Mouse (Mus musculus) stomach, embryonic 15.5 days (tissue): ENCODE measurements around the gene Slco4a1. TPM values are rescaled to one million over a fixed set of nuclear protein-coding genes. Genes with fewer than 3 reads are reported as not detected.
A peak's percentile ranks its signal among the peaks of the same experiment; 100 is the strongest.

Source experiments
- ATAC-seq: fragments of 200-750 bp; cut with Nextera tagmentation; 2 replicates; pipeline ENCODE4 v1.8.0; 2017; ENCODE audit warnings: low read depth, moderate number of reproducible peaks, moderate TSS enrichment; ENCODE audit not compliant: insufficient read depth, low FRiP score
- H3K27ac ChIP-seq: fragments of 300-500 bp; sonication (generic); 2 replicates; pipeline ENCODE4 v1.5.1; 2015; ENCODE audit warnings: mild to moderate bottlenecking, inconsistent platforms
- H3K27me3 ChIP-seq: fragments of 300-500 bp; sonication (generic); replicated peaks from 2 replicates; pipeline ENCODE4 v1.6.1; 2015; ENCODE audit warnings: inconsistent platforms
- H3K36me3 ChIP-seq: fragments of 300-500 bp; sonication (generic); 2 replicates; pipeline ENCODE4 v1.6.1; 2015; ENCODE audit warnings: inconsistent platforms
- H3K4me1 ChIP-seq: fragments of 300-500 bp; sonication (generic); 2 replicates; pipeline ENCODE4 v1.6.1; 2015; ENCODE audit warnings: inconsistent platforms
- H3K4me2 ChIP-seq: fragments of 300-500 bp; sonication (generic); 2 replicates; pipeline ENCODE4 v1.6.1; 2015; ENCODE audit warnings: mild to moderate bottlenecking, inconsistent platforms
- H3K4me3 ChIP-seq: fragments of 300-500 bp; sonication (generic); replicated peaks from 2 replicates; pipeline ENCODE4 v1.5.1; 2015; ENCODE audit warnings: inconsistent platforms
- H3K9ac ChIP-seq: fragments of 300-500 bp; sonication (generic); 2 replicates; pipeline ENCODE4 v1.6.1; 2015; ENCODE audit warnings: inconsistent platforms
- H3K9me3 ChIP-seq: fragments of 300-500 bp; sonication (generic); 2 replicates; pipeline ENCODE4 v1.6.1; 2016; ENCODE audit warnings: inconsistent platforms
- WGBS: fragments of 180-500 bp; shearing (Covaris S2); methylation state at CpG from one replicate; pipeline ENCODE4 v1.1.7; 2015; 5-methylcytosine and 5-hydroxymethylcytosine counted together
- polyA plus RNA-seq: library from polyadenylated mRNA; unstranded; fragments of >200 nt; fragmentation: Nextera tagmentation; extraction: Ambion mirVana; gene quantifications from 2 replicates; pipeline ENCODE4 v1.2.1, GENCODE M21; 2015

Gene Slco4a1
- polyA plus RNA-seq, 1 experiment from 2014 or later: 4.0 TPM

- H3K27me3 ChIP-seq: no peaks in the 10 kb centered on the region
- H3K27ac ChIP-seq: peak overlapping the region; percentile 9; the same call in 1 of the 2 replicates
- no peak overlapping the region for H3K4me3 ChIP-seq
- peaks cover 29% of the 10 kb centered on the region for H3K4me1 ChIP-seq
- peak overlapping the region; percentile 5; the same call in 1 of the 2 replicates for H3K4me2 ChIP-seq
- no peak overlapping the region for H3K9ac ChIP-seq
- H3K36me3 ChIP-seq: no peaks in the 10 kb centered on the region
- WGBS: 26% methylated on average over 13 of the region's 13 CpGs
- H3K9me3 ChIP-seq: no peaks in the 10 kb centered on the region
- no peak for ATAC-seq
Measured at GRCm38 (mm10) chr2:180511875-180512661, 56.0 kb downstream of the Slco4a1 start.

GRCm38 (mm10) chr2:180513019-180513418, 57.0 kb downstream of the Slco4a1 start:
- no peak overlapping the region for H3K9ac ChIP-seq
- H3K27ac ChIP-seq: peak overlapping the region; percentile 9; the same call in 1 of the 2 replicates
- WGBS: 44% methylated on average over 3 of the region's 3 CpGs
- H3K27me3 ChIP-seq: no peaks in the 10 kb centered on the region
- no peaks in the 10 kb centered on the region for H3K9me3 ChIP-seq
- peaks cover 29% of the 10 kb centered on the region for H3K4me1 ChIP-seq
- H3K36me3 ChIP-seq: no peaks in the 10 kb centered on the region
- H3K4me2 ChIP-seq: no peak overlapping the region
- ATAC-seq: no peak
- H3K4me3 ChIP-seq: no peak overlapping the region

- Histone ChIP-seq H3K27me3 (no peaks in the 10 kb centered on the region), H3K9me3 (no peaks in the 10 kb centered on the region), H3K4me2 (no peak overlapping the region), H3K27ac (no peak overlapping the region), H3K9ac (no peak overlapping the region), H3K4me1 (peaks cover 29% of the 10 kb centered on the region), H3K4me3 (no peak overlapping the region), H3K36me3 (no peaks in the 10 kb centered on the region)
- no peak for ATAC-seq
- 63% methylated on average over 4 of the region's 4 CpGs for whole genome bisulfite sequencing
Measured at GRCm38 (mm10) chr2:180513835-180514234, 57.8 kb downstream of the Slco4a1 start.

GRCm38 (mm10) chr2:180521437-180522221, 65.6 kb downstream of the Slco4a1 start:
- Histone ChIP-seq H3K9me3 (no peaks in the 10 kb centered on the region), H3K4me2 (no peak overlapping the region), H3K4me3 (no peak overlapping the region), H3K9ac (no peak overlapping the region), H3K4me1 (no peaks in the 10 kb centered on the region), H3K27me3 (peaks cover 16% of the 10 kb centered on the region; the same call in 1 of the 2 replicates), H3K27ac (no peak overlapping the region), H3K36me3 (no peaks in the 10 kb centered on the region)
- ATAC-seq: no peak
- WGBS: 71% methylated on average over 5 of the region's 5 CpGs

GRCm38 (mm10) chr2:180522825-180523224, 66.8 kb downstream of the Slco4a1 start:
- Histone ChIP-seq H3K27ac (no peak overlapping the region), H3K27me3 (peaks cover 23% of the 10 kb centered on the region; the same call in 1 of the 2 replicates), H3K4me2 (no peak overlapping the region), H3K4me3 (no peak overlapping the region), H3K9ac (no peak overlapping the region), H3K4me1 (no peaks in the 10 kb centered on the region), H3K36me3 (no peaks in the 10 kb centered on the region), H3K9me3 (no peaks in the 10 kb centered on the region)
- 73% methylated on average over 4 of the region's 4 CpGs for WGBS
- no peak for ATAC-seq

Other genes with a start within 250 kb of the Slco4a1 start
- gene Lama5, start 230.4 kb upstream of the Slco4a1 start, polyA plus RNA-seq: 45.6 and 47.5 TPM in 2 replicates
- 516 and 531 TPM in 2 replicates for gene Rps21, start 198.9 kb upstream of the Slco4a1 start, polyA plus RNA-seq
- 14.5 and 15.2 TPM in 2 replicates for gene Cables2, start 182.7 kb upstream of the Slco4a1 start, polyA plus RNA-seq
- 3.1 and 3.4 TPM in 2 replicates for gene Rbbp8nl, start 166.4 kb upstream of the Slco4a1 start, polyA plus RNA-seq
- 5.5 and 6.0 TPM in 2 replicates for gene Gata5, start 121.5 kb upstream of the Slco4a1 start, polyA plus RNA-seq
- 0.89 and 1.3 TPM in 2 replicates for gene Ntsr1, start 43.7 kb downstream of the Slco4a1 start, polyA plus RNA-seq
- gene Mrgbp, start 125.1 kb downstream of the Slco4a1 start, polyA plus RNA-seq: 25.5 and 25.6 TPM in 2 replicates
- 45.2 and 48.1 TPM in 2 replicates for gene Ogfr, start 133.0 kb downstream of the Slco4a1 start, polyA plus RNA-seq
- gene Col9a3, start 141.5 kb downstream of the Slco4a1 start, polyA plus RNA-seq: 9.3 and 15.2 TPM in 2 replicates
- gene Tcfl5, start 186.5 kb downstream of the Slco4a1 start, polyA plus RNA-seq: 0.12 and 0.21 TPM in 2 replicates